Mouse (Mus musculus) neural tube, embryonic 10.5 days (tissue): ENCODE measurements around the gene Nceh1.

Experiments used
- DNase-seq: peaks from one replicate; pipeline ENCODE4 v3.0.0-alpha.2; 2017; ENCODE audit warnings: low spot score; ENCODE audit errors: extremely low spot score

Gene Nceh1

DNA sequence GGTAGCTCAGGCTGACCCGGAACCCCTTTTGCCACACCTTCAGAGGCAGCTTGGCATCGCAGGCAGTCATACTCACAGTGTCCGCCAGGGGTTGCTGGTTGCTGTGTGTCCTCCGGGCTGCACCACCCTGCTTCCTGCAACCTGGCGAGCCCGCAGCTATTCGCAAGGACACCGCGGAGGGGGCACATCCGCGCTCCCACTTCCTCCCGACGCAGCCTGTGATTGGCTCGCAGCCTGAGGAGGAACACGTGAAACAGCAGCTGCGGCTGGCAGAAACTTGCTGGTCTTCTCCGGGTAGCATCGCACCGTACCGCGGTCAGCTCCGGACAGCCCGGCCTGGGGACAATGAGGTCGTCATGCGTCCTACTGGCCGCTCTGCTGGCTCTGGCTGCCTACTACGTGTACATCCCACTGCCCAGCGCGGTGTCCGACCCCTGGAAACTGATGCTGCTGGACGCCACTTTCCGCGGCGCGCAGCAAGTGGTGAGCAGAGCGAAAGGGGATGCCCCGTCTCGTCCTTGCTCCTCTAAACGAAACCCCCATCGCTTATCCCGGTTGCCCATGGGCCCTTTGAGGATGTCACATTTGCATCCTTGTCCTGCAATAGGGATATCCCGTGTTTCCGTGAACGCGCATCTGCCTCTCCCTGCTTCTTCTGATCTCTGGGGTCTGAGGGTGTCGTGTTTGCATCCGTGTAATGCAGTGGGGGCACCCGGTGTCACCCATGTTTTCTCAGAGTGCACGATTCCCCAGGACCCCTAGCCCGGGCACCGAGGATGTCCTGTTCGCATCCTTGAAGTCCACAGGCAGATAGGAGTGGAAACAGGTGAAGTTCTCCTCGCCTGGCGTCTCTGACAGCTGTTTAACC is at the start of gene Nceh1:
Gene Nceh1 (plus strand): TSS at position 233 of the 868 bp plus-strand sequence.
- peak; percentile 91 for DNase-seq

DNA sequence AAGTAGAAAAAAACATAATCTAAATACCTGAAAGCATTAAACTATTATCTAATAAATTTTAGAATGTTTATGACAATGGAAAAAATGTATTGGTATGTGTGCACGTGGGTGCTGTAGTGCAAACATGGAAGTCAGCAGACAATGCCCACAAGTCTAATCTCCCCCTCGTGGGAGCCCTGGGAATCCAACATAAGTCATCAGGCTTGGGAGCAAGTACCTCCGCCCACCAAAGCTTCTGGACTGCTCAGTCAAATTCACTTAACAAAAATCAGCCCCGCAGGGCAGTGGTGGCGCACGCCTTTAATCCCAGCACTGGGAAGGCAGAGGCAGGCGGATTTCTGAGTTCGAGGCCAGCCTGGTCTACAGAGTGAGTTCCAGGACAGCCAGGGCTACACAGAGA is 42.7 kb upstream of the Nceh1 start:
- no peak for DNase-seq

DNA sequence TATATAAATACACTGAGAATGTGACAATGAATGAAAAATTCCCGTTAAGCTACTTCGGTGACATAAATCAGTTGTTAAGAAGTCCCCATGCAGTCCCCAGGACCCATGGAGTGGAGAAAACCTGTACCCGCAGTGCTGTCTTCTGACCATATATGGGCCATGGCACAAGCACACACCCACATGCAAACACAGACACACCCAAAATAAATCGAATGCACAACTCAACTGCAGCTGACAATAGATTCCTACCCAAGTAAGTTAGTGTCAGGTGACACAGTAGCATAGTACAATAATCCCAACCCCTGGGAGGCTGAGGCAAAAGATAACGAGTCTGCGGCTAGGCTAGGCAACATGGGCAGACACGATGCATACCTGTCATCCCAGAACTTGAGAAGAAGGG is 39.2 kb upstream of the Nceh1 start:
- no peak for DNase-seq

DNA sequence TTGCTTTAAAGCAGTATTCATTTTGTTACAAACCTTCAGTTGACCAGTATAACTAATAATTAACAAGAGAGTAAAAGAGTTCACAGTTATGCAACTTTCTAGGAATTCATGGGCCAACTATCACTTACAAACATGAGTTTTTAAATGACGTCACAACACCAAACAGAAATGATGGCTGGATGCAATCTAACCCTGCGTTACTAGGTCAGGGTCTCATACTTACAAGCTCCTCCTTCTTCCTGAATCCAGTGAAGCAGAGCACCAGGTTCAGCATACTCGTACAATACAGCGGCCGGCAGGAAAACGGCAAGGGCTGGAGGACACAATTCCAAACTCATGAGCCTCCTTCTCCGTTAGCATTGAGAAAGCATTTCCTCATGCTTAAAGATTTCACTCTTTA is 37.0 kb upstream of the Nceh1 start:
- DNase-seq = no peak

DNA sequence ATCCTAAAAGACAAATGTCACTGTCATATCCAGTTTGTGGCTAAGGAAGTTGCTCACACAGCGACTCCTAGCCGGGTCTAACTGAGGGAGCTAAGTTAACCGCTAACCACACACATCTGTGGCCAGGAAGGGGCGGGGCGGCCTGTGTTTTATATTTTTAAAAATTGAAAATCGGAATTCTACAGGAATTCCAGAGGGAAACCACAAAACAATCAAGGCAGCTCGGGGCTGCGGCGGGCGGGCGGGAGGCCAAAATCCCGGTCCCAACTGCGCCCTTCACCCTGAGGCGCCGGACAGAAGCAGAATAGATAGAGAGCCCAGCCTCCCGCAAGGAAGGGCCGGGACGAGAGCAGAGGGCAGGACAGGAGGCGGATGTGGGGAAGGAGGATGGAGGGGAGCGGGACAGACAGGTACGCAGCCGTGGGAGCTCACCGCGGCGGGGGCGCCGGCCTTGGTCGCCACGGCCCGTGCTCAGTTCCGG is 29.5 kb upstream of the Nceh1 start:
- no peak for DNase-seq

DNA sequence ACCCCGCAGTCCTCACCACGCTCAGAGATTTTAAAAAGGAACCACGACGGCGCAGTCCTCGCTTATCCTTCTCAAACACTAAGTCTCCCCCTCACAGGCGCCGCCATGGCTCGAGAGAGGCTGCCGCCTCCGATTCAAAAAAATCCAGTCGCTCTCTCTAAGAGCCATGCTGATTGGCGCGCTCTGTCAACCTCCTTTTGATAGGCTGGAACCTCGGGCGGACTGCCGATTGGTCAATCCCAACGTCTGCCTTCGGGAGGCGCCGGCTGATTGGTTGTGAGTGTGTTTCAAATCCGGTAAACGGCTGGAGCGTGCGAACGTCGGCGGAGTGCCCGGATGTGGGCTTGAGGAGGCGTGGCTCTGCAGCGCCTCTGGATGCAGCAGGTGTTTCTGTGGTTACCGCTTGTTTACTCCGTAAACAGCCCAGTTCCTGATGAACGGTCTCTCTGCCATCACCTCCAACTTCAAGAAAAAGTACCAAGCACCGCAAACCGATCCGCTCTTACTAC is 29.0 kb upstream of the Nceh1 start, which contains the start of gene Ect2:
Gene Ect2 (minus strand): TSS at position 178 of the 509 bp plus-strand sequence.
- peak; percentile 99 for DNase-seq

DNA sequence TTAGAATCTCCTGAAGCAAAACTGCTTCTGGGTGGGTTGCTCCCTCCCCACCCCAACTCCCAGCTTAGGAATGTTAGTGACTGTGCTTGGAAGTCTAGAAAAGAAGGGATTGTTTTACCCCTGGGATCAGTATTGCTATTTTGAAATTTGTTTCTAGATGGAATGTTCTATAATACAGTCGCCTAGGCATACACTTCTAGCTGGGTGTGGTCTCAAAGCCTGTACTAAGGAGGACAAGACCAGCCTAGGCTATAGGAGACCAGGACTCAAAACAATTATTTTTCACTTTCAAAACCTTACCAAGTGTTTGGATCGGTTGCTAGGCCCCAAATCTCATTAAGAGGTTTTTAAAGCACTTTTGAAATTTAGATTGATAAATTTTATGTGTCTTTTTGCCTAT is 28.5 kb upstream of the Nceh1 start:
- DNase-seq = no peak

DNA sequence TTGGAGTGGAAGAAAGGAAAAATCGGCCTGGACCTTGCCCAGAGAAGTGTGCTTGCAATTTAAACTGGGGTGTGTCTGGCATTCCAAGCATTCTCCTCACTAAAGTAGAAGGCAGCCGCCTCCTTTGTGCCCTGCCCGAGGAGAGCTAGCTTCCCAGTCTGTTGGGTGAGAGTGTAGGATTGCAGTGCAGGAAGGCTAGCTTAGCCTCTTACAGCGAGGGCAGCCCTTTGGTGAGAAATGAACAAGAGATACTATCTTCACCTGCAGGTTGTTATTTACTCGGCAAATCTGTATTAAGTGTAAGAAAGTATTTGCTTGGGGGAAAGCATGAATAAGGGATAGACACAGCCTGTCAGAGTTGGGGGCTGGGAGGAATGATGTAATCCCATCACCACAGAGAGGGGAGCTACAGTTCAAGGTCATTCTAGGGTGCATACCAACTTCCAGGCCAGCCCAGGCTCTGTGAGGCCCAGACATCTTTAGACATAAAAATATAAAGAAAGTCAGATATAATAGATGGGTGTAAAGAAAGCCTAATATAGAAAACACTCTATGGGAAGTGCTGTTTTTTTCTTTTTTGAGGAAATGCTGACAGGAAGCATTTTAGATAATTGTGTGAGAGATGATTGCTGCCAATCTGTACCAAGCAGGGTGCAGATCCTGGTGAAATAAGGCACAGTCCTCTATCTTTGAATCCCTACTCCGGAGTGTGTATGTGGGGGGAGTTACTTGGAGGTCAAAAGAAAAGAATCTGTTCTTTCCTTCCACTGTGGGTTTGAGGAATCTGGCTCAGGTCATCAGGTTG is 27.5 kb upstream of the Nceh1 start:
- peak; percentile 42 for DNase-seq

DNA sequence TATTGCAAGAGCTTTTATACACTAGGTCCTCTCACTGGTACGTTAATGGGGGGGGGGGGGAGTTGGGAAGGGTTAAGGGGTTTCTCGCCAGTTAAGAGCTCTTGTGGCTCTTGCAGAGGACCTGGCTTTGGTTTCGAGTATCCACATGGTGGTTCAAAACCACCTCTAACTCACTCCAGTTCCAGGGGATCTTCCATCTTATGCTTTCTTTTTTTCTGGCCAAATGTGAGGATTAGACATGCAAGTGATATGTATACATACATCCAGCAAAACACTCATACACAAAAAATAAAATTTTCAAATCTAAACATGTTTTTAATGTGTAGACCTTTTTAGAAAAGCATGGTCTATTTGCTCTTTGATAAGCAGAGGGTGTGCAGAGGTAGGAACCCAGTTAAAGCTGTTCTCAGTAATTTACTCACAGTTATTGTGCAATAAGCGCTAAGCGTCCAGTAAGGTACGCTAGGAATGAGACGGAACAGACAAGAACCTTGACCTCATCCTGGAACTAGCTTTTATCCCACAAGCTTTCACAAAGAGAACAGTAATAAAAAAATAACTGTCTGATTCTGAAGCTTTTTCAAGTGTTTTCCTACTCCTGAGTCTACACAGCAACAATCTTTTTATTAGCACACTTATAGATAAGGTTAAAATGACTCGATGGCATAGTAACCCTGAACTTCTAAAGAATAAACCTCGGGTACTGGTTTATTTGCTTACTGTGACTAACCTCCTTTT is 26.7 kb upstream of the Nceh1 start:
- no peak for DNase-seq

DNA sequence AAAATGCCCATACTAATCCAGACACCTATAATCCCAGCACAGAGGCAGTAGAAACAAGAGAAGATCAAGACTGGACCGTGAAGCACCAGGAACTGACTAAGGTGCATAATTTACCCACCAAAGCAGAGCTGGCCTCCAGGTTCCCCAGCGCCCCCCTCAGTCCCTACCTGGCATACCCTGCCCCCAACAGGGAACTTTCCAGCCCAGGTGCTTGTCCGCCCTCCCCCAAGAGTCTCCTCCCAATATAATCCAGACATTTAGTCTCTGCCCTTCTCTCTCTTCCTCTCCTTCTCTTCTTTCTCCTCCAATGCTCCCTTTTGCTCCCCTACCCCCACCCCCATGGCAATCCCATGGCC is 26.2 kb upstream of the Nceh1 start:
- no peak for DNase-seq

DNA sequence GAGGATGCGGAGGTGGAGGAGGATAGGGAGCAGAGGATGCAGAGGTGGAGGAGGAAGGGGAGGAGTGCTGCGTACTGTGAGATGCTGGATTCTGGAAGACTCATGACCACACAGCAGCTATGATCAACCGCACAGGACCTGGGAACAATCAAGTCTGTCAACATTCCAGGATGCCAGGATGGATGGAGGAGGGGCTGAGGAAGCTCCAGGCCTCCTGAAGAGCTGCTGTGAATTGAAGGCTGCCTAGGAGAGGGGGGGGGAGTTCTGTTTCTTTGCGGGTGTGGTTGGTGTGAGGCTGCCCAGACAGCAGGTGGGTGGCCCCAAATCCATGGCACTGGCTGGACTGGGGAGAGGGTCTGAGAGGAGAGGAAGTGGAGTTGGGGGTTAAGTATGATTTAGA is 23.9 kb upstream of the Nceh1 start:
- DNase-seq = no peak

DNA sequence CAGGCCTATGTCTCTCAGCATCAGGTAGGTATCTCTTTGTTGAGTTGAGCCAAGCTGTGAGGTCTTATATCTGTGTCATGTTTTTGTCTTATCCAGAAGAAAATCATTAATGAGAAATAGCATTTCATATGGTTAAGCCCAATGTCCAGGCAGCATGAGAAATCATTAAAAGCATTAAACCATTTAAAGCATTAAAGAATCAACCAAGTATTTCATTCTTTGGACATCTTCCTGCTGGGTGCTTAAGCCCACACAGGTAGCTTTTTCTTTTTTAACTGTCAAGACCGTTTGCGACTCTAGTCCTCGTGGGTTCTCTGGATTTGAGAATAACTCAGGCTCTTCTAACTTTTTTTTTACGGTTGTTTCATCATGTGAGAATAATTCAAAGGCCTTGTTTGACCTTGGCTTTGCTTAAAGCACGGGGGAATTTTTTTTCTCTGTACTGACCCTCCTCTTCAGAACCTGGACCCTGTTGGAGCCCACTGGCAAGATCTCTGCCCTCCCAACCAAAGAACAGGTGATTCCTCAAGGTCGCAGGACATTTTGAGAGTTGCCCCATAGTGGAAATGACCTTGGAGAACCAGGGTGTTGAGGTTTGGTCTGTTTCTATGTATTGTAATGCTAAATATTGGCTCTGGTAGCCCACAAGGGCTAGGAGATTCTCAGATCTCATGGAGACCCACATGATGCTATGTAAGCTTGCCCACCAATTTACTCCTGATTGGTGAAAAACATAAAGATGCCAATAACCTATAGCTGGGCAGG is 20.9 kb upstream of the Nceh1 start:
- no peak for DNase-seq

DNA sequence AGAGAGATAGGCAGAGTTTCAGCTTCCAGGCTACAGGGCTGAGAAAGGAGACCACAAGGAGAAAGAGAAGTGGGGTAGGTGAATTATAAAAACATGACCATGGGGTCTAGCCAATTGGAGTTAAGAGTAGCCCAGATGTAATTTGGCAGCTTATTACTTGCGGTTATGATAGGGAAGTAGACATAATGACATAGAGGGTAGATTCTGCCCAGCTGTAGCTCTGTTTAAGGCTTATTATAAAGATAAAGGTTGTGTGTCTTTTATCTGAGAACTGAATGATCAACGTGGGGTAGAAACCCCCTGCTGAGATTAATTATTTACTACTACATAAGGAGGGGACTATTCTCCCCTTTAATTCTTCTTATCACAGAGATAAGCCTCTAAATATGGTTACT is 20.4 kb upstream of the Nceh1 start:
- no peak for DNase-seq

DNA sequence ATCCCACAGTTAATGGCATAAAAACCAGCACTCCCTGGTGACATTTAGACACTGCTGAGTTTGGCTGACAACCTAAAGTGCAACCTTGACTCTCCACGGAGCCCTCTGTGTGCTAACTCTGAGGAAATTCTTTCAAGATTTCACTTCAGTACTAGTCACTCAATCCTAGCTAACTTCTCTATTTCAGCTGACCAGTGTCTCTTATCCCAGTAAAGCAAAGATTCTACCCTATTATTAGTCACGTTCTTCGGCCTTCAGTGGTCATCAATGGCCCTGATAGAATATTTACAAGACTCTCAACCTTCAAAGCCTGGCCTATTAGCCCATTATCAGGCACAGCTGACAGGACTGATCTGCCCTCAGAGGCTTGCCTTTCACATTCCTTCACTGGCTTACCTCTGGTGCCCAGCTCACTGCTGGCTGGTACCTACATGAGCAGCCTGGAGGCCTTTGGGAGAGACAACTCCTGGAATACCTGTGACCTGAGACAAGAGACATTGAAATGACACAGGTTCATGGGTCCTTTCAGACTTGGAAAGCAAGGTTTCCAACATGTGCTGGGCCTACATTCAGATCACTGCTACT is 17.2 kb upstream of the Nceh1 start:
- no peak for DNase-seq

DNA sequence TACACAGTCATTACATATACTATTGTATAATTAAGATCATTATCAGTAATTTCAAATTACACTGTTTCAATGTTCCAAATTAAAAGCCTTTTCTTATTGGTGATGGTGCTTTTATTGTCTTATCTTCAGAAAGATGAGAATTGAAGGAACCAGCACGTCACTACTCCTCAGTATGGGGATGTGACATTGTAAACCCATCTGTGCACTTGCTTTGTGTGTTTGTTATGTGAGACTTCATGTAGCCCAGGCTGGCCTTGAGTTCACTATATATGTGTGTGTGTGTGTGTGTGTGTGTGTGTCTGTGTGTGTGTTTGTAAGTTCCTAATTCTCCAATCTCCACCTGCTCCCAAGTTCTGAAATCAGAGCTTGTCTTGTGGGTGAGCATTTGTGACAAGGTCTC is 12.5 kb upstream of the Nceh1 start:
- no peak for DNase-seq

DNA sequence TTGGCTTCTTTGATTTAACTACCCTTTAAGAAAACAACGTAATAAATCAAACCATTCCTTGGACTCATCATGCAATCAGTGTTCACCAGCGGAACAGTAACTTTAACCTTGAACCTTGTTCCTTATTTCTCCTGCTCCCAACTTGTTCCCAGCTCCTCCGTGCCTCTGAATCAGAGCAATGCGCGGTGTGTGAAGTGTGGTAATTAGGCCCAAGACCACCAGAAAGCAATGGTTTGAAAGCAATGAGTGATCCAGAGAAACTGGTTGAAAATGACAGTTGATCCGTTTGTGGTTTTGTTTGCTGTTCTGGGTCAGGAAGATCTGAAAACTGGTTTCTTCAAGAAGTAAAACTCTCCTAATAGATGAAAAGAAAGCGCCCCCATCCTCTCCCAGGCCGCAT is 3.1 kb upstream of the Nceh1 start:
- no peak for DNase-seq

DNA sequence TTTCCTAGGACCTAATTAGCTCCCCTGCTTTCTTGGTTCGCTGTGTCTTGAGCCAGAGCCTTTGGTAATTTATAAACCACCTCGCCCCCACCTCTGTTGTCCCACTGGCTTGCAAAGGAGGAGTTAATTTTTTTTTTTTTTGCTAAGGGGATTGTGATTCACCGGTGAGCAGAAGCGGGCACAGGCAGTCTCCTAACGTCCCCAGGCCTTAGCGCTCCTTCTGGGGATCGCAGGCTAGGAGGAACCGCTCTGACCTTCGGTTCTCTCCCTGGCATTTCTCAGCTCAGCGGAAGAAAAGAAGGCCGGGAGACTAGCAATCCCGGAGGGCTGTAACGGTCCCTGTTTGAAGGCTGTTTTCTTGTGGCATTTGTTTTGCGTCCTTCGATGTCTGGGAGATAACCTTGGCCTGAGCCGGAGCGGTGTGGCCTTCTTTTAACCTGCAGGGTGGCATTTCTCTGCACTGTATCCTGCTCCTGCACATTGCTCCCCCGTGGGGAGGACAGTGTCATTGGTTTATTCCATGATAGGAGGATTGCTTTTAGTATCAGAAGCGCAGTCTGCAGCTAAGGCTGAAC is 923 bp downstream of the Nceh1 start:
- DNase-seq = peak; percentile 23

DNA sequence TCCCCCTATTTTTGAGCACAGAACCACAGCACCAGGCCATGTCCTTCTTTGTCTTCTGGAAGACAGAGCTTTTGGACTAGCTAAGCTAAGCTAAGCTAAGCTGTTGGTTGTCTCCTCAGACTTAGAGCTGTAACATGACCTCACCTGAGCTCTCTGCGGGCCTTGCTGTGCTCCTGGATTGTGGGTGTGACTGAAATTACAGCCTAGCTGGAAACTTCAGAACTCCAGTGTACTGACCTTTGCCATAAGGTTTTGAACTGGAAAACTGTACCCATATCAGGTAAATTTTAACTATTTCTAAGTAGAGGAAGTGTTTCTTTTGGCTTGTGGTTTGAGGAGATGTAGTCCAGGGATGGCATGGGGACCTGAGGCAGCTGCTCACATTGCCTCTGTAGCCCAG is 5.6 kb downstream of the Nceh1 start:
- DNase-seq = no peak

DNA sequence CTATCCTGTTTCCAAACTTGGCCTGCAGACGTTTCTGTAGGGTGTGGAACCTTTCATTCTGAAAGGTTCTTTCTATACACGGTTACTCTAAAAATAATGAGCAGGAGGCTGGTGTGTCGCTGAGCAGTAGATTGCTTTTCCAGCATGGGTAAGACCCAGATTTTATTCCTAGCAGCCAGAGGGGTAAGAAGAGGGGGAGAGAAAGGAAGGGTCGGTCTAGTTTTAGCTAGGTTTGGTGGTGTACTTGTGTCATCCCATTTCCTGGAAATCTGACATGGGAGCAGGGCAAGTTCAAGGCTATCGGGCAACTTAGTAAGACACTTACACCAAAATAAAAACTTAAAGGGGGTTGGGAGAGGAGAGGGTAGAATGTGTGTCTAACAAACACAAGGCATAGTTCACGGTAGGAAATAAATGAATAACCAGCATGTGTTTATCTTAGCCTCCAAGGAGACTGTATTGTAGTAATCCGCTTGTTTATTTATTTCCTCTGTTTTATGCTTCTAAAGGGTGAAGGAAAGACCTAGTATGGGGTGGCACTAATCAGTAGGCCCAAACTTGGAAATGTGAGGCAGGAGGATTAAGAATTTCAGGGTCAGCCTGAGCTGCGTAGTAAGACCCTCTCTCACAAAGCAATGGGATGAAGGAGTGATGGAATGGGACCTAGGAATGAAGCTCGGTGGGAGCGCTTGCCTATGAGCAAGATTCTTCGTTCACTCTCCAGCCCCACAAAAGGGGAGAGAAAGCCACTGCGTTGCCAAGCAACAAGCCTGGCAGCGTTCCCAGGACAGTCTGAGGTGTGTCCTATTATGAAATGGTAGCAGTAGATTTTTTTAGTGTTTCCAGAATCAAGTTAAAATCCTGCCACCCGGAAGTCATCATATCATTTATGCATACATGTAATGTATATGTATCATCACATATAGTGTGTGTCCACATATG is 6.8 kb downstream of the Nceh1 start:
- DNase-seq = no peak
